Mouse (Mus musculus) limb, embryonic 15.5 days (tissue): Measurements from ENCODE around the gene Olfr1450. TPM values are rescaled to one million over a fixed set of nuclear protein-coding genes. Genes with fewer than 3 reads are reported as not detected.
"Not testable (repeated sequence)": the region's sequence is repeated elsewhere in the genome, so short reads cannot be mapped to it uniquely, and the experiment has no call there.

Experiments used
- ATAC-seq: fragments of 200-750 bp; cut with Nextera tagmentation; 2 replicates; pipeline ENCODE4 v1.8.0; 2017; ENCODE audit warnings: low read depth, moderate TSS enrichment; ENCODE audit not compliant: insufficient number of reproducible peaks, low FRiP score, low TSS enrichment
- H3K27ac ChIP-seq: fragments of 300-500 bp; sonication (generic); 2 replicates; pipeline ENCODE4 v1.5.1; 2015; ENCODE audit warnings: moderate library complexity, mild to moderate bottlenecking, inconsistent platforms
- H3K27me3 ChIP-seq: fragments of 300-500 bp; sonication (generic); 2 replicates; pipeline ENCODE4 v1.6.1; 2015; ENCODE audit warnings: inconsistent platforms
- H3K36me3 ChIP-seq: fragments of 300-500 bp; sonication (generic); 2 replicates; pipeline ENCODE4 v1.6.1; 2015; ENCODE audit warnings: inconsistent platforms
- H3K4me1 ChIP-seq: fragments of 300-500 bp; sonication (generic); 2 replicates; pipeline ENCODE4 v1.6.1; 2015; ENCODE audit warnings: inconsistent platforms
- H3K4me2 ChIP-seq: fragments of 300-500 bp; sonication (generic); 2 replicates; pipeline ENCODE4 v1.6.1; 2015; ENCODE audit warnings: mild to moderate bottlenecking, inconsistent platforms
- H3K4me3 ChIP-seq: fragments of 300-500 bp; sonication (generic); 2 replicates; pipeline ENCODE4 v1.5.1; 2015; ENCODE audit warnings: mild to moderate bottlenecking, inconsistent platforms
- H3K9ac ChIP-seq: fragments of 300-500 bp; sonication (generic); 2 replicates; pipeline ENCODE4 v1.6.1; 2015; ENCODE audit warnings: inconsistent platforms
- H3K9me3 ChIP-seq: fragments of 300-500 bp; sonication (generic); 2 replicates; pipeline ENCODE4 v1.6.1; 2016; ENCODE audit warnings: inconsistent platforms
- WGBS: fragments of 180-500 bp; shearing (Covaris S2); methylation state at CpG from one replicate; pipeline ENCODE4 v1.1.7; 2015; 5-methylcytosine and 5-hydroxymethylcytosine counted together
- polyA plus RNA-seq: library from polyadenylated mRNA; unstranded; fragments of >200 nt; fragmentation: Nextera tagmentation; extraction: Ambion mirVana; gene quantifications from 2 replicates; pipeline ENCODE4 v1.2.1, GENCODE M21; 2015

Olfr1450 gene
- not detected in 2 replicates for polyA plus RNA-seq

- no peak within 1 kb of the TSS for H3K4me3 ChIP-seq
- peaks cover 5% of the 10 kb centered on the region; the same call in 1 of the 2 replicates for H3K9me3 ChIP-seq
- no peak within 1 kb of the TSS for H3K9ac ChIP-seq
- no peak for ATAC-seq
- no peak within 1 kb of the TSS for H3K4me2 ChIP-seq
- H3K27me3 ChIP-seq: no peaks in the 10 kb centered on the region
- no peaks in the 10 kb centered on the region for H3K36me3 ChIP-seq
- WGBS: 80% methylated on average over 1 of the region's 1 CpGs
- H3K4me1 ChIP-seq: no peaks in the 10 kb centered on the region
- no peak within 1 kb of the TSS for H3K27ac ChIP-seq
Measured at GRCm38 (mm10) chr19:12949958-12950357, at the start of gene Olfr1450. Gene Olfr1450 (plus strand): TSS chr19:12950258.

- no peaks in the 10 kb centered on the region for H3K36me3 ChIP-seq
- ATAC-seq: no peak
- no peak within 1 kb of the TSS for H3K27ac ChIP-seq
- no peaks in the 10 kb centered on the region for H3K4me1 ChIP-seq
- H3K9ac ChIP-seq: no peak within 1 kb of the TSS
- 94% methylated on average over 1 of the region's 1 CpGs for WGBS
- H3K27me3 ChIP-seq: no peaks in the 10 kb centered on the region
- no peak within 1 kb of the TSS for H3K4me3 ChIP-seq
- no peak within 1 kb of the TSS for H3K4me2 ChIP-seq
- H3K9me3 ChIP-seq: no peaks in the 10 kb centered on the region
Measured at GRCm38 (mm10) chr19:12903643-12904042, 46.4 kb upstream of the Olfr1450 start, which contains the start of gene Olfr1447. Gene Olfr1447 (minus strand): TSS chr19:12903743.

DNA sequence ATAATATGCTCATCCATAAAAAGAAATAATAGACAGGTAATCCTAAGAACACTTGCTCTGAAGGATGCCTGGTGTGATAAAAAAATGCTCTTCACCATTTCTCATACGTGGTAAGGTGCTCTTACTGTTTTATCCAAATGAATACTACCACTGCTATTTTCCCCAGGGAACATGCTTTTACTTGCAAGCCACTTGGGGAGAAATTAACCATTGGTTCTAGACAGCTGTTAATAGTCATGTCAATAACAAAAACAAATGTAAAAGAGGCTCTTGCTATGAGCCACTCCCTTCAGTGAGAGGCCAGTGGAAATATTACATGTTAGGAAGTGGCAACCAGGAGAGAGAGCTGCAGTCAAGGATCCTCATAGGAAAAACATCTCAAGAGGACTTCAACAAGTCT is 25.7 kb upstream of the Olfr1450 start, which contains the start of gene Olfr1448:
Olfr1448 (minus strand) TSS at position 101 of the 400 bp plus-strand sequence.
- Histone ChIP-seq H3K36me3 (no peaks in the 10 kb centered on the region), H3K27me3 (no peaks in the 10 kb centered on the region), H3K27ac (no peak within 1 kb of the TSS), H3K4me1 (no peaks in the 10 kb centered on the region), H3K9ac (no peak within 1 kb of the TSS), H3K4me2 (no peak within 1 kb of the TSS), H3K9me3 (no peaks in the 10 kb centered on the region), H3K4me3 (no peak within 1 kb of the TSS)
- 73% methylated on average over 1 of the region's 1 CpGs for WGBS
- no peak for ATAC-seq

DNA sequence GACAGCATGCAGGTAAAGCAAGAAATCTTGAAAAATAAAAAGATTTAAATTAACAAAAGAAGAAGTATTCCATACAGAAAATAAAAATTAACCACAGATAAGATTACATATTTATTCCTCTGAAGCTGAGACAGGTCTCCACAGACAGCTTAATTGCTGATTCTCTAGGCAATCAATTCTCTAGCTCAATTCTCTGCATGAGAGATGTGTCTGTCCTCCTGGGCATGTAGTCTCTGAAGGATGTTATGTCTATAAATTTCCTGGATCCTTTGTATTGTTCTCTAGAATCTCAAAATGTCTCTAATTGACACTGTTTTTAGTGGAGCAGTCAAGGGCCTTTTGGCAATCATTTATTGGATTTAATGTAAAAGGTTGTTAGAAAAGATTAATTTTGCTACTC is 19.5 kb upstream of the Olfr1450 start, which contains the start of gene Olfr1449:
Olfr1449 (plus strand) TSS at position 301 of the 400 bp plus-strand sequence.
- H3K27ac ChIP-seq: no peak within 1 kb of the TSS
- H3K4me1 ChIP-seq: no peaks in the 10 kb centered on the region
- no peaks in the 10 kb centered on the region for H3K27me3 ChIP-seq
- ATAC-seq: no peak
- no peak within 1 kb of the TSS for H3K4me2 ChIP-seq
- H3K9ac ChIP-seq: no peak within 1 kb of the TSS
- H3K4me3 ChIP-seq: no peak within 1 kb of the TSS
- H3K36me3 ChIP-seq: no peaks in the 10 kb centered on the region
- no peaks in the 10 kb centered on the region for H3K9me3 ChIP-seq

DNA sequence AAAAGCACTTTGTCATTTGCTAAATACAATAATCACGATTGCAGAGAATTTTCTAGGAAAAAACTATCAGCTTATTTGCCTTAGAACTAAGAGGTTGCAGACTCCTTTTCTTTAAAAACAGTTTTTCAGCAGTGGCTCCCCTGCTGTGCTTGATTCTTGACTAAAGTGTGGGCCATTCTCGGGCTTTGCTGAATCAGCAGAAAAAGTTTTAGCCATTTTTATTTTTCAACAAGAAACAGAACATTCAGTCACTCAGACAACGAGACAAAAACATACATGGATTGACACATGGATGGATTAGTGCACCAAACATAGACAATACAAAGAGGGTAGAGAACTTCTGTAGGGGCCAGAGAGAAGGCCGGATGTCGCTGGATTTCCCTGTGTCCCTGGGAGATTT is 20.0 kb downstream of the Olfr1450 start:
- not testable (repeated sequence) for H3K36me3 ChIP-seq, H3K27me3 ChIP-seq, H3K9me3 ChIP-seq, H3K9ac ChIP-seq, H3K4me1 ChIP-seq, ATAC-seq, H3K4me2 ChIP-seq, H3K4me3 ChIP-seq, H3K27ac ChIP-seq
- WGBS: 83% methylated on average over 5 of the region's 5 CpGs

DNA sequence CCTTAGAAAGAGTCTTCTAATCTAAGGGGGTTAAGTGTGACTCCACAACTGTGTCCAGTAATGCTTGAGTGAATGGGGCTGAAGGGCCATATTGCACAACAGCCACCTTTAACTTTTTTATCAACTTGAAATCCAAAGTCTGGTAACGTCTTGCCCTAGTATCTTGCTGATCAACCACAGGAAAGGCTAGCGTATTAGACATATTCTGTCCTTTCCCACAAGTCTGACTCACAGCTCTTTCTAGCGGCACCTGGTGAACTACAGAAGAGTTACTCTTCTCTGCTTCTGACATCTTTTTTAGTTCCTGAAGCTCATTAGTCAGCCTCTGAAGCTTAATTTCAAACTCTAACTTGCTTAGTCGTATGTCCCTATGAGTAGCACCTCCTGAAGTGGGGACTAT is 42.3 kb downstream of the Olfr1450 start:
- H3K27me3 ChIP-seq, H3K4me1 ChIP-seq, H3K36me3 ChIP-seq, H3K27ac ChIP-seq, H3K9ac ChIP-seq, H3K4me3 ChIP-seq, ATAC-seq, H3K4me2 ChIP-seq, H3K9me3 ChIP-seq: not testable (repeated sequence)
- 91% methylated on average over 4 of the region's 4 CpGs for WGBS

GRCm38 (mm10) chr19:12994714-12995113 is 44.7 kb downstream of the Olfr1450 start, which contains the start of gene Olfr1451:
Gene Olfr1451 (plus strand): TSS chr19:12995014.
- Histone ChIP-seq H3K4me3 (no peak within 1 kb of the TSS), H3K9ac (no peak within 1 kb of the TSS), H3K4me1 (no peaks in the 10 kb centered on the region), H3K27ac (no peak within 1 kb of the TSS), H3K36me3 (no peaks in the 10 kb centered on the region), H3K9me3 (peaks cover 3% of the 10 kb centered on the region; the same call in 1 of the 2 replicates), H3K27me3 (no peaks in the 10 kb centered on the region), H3K4me2 (no peak within 1 kb of the TSS)
- 63% methylated on average over 2 of the region's 2 CpGs for WGBS
- ATAC-seq: no peak

Other genes starting within 250 kb of the Olfr1450 start
- 0.48 and 0.87 TPM in 2 replicates for gene Cntf, start 184.6 kb upstream of the Olfr1450 start, polyA plus RNA-seq
- 11.2 and 13.8 TPM in 2 replicates for gene Zfp91, start 154.1 kb upstream of the Olfr1450 start, polyA plus RNA-seq
- gene Lpxn, start 154.1 kb upstream of the Olfr1450 start, polyA plus RNA-seq: 6.0 and 6.3 TPM in 2 replicates
- not detected in 2 replicates for gene Gm5244, start 103.6 kb upstream of the Olfr1450 start, polyA plus RNA-seq
- not detected in 2 replicates for gene Olfr1444, start 93.0 kb upstream of the Olfr1450 start, polyA plus RNA-seq
- gene Olfr1445, start 66.4 kb upstream of the Olfr1450 start, polyA plus RNA-seq: not detected in 2 replicates
- gene Olfr1446, start 56.7 kb upstream of the Olfr1450 start, polyA plus RNA-seq: not detected in 2 replicates
- not detected in 2 replicates for gene Olfr1447, start 46.5 kb upstream of the Olfr1450 start, polyA plus RNA-seq
- gene Olfr1448, start 25.8 kb upstream of the Olfr1450 start, polyA plus RNA-seq: not detected in 2 replicates
- gene Olfr1449, start 19.4 kb upstream of the Olfr1450 start, polyA plus RNA-seq: not detected in 2 replicates
- gene Olfr1451, start 44.8 kb downstream of the Olfr1450 start, polyA plus RNA-seq: not detected in 2 replicates
- gene Olfr1453, start 78.1 kb downstream of the Olfr1450 start, polyA plus RNA-seq: not detected in 2 replicates
- not detected in 2 replicates for gene Olfr1454, start 110.4 kb downstream of the Olfr1450 start, polyA plus RNA-seq
- gene Olfr1457, start 147.6 kb downstream of the Olfr1450 start, polyA plus RNA-seq: not detected in 2 replicates
- not detected in 2 replicates for gene Olfr1458, start 156.5 kb downstream of the Olfr1450 start, polyA plus RNA-seq
- gene Olfr1459, start 199.3 kb downstream of the Olfr1450 start, polyA plus RNA-seq: not detected in 2 replicates
- gene Olfr1461, start 212.7 kb downstream of the Olfr1450 start, polyA plus RNA-seq: not detected in 2 replicates
- gene Olfr1462, start 235.5 kb downstream of the Olfr1450 start, polyA plus RNA-seq: not detected in 2 replicates